Mouse (Mus musculus) small intestine, adult 2 months (tissue): ENCODE measurements around the gene Prx.

Experiments used
- CTCF ChIP-seq: fragments of 200-500 bp; IDR thresholded peaks from 2 replicates; pipeline ENCODE4 v1.5.1; 2012; ENCODE audit warnings: low read depth, mild to moderate bottlenecking, control low read depth, inconsistent platforms, low read length, moderate library complexity, mixed read lengths; ENCODE audit not compliant: insufficient replicate concordance, insufficient read length; ENCODE audit errors: extremely low read depth
- POLR2A ChIP-seq: fragments of 200-500 bp; IDR thresholded peaks from 2 replicates; pipeline ENCODE4 v1.6.1; 2012; ENCODE audit warnings: low read depth, mild to moderate bottlenecking, control low read depth, inconsistent platforms, low read length, moderate library complexity

GRCm38 (mm10) chr7:27508648-27509005 is 9.5 kb downstream of the Prx start:
- TF ChIP-seq POLR2A (no peak), CTCF (peak; percentile 75; the same call in 1 of the 2 replicates)
